Mouse (Mus musculus) hindbrain, embryonic 12.5 days (tissue): ENCODE data around the gene 3110040M04Rik. TPM values are rescaled to one million over a fixed set of nuclear protein-coding genes. Genes with fewer than 3 reads are reported as not detected.
A peak's percentile ranks its signal among the peaks of the same experiment; 100 is the strongest.
"Not testable (repeated sequence)": the region's sequence is repeated elsewhere in the genome, so short reads cannot be mapped to it uniquely, and the experiment has no call there.

Source experiments
- ATAC-seq: fragments of 200-750 bp; cut with Nextera tagmentation; 2 replicates; pipeline ENCODE4 v1.8.0; 2017; ENCODE audit warnings: moderate TSS enrichment; ENCODE audit not compliant: low FRiP score
- H3K27ac ChIP-seq: fragments of 300-500 bp; sonication (generic); 2 replicates; pipeline ENCODE4 v1.5.1; 2016; ENCODE audit warnings: mild to moderate bottlenecking
- H3K27me3 ChIP-seq: fragments of 300-500 bp; sonication (generic); 2 replicates; pipeline ENCODE4 v1.6.1; 2016; ENCODE audit warnings: mild to moderate bottlenecking
- H3K36me3 ChIP-seq: fragments of 300-500 bp; sonication (generic); 2 replicates; pipeline ENCODE4 v1.6.1; 2016; ENCODE audit warnings: mild to moderate bottlenecking
- H3K4me1 ChIP-seq: fragments of 300-500 bp; sonication (generic); 2 replicates; pipeline ENCODE4 v1.6.1; 2016
- H3K4me2 ChIP-seq: fragments of 300-500 bp; sonication (generic); replicated peaks from 2 replicates; pipeline ENCODE4 v1.6.1; 2016; ENCODE audit warnings: mild to moderate bottlenecking
- H3K4me3 ChIP-seq: fragments of 300-500 bp; sonication (generic); 2 replicates; pipeline ENCODE4 v1.5.1; 2016; ENCODE audit warnings: mild to moderate bottlenecking
- H3K9ac ChIP-seq: fragments of 300-500 bp; sonication (generic); 2 replicates; pipeline ENCODE4 v1.6.1; 2016; ENCODE audit warnings: mild to moderate bottlenecking, moderate library complexity
- H3K9me3 ChIP-seq: fragments of 300-500 bp; sonication (generic); replicated peaks from 2 replicates; pipeline ENCODE4 v1.6.1; 2016; ENCODE audit warnings: mild to moderate bottlenecking
- WGBS: fragments of 180-500 bp; shearing (Covaris S2); methylation state at CpG from one replicate; pipeline ENCODE4 v1.1.7; 2016; 5-methylcytosine and 5-hydroxymethylcytosine counted together
- polyA plus RNA-seq: library from polyadenylated mRNA; unstranded; fragments of >200 nt; fragmentation: Nextera tagmentation; extraction: Ambion mirVana; gene quantifications from 2 replicates; pipeline ENCODE4 v1.2.1, GENCODE M21; 2016

Gene 3110040M04Rik
- 0.48 and 0.57 TPM in 2 replicates for polyA plus RNA-seq

GRCm38 (mm10) chr1:151203818-151204217 is at the start of gene 3110040M04Rik:
3110040M04Rik (plus strand) TSS chr1:151204121.
- ATAC-seq, result not testable (repeated sequence)

GRCm38 (mm10) chr1:151154131-151154530 is 49.8 kb upstream of the 3110040M04Rik start:
- ATAC-seq, H3K9ac ChIP-seq, H3K4me2 ChIP-seq, H3K36me3 ChIP-seq, H3K27me3 ChIP-seq, H3K27ac ChIP-seq, H3K4me3 ChIP-seq, H3K4me1 ChIP-seq, H3K9me3 ChIP-seq: not testable (repeated sequence)
- 90% methylated on average over 9 of the region's 9 CpGs for WGBS

More at GRCm38 (mm10) chr1:151203818-151204217, at the start of gene 3110040M04Rik:
- not testable (repeated sequence) for H3K4me3 ChIP-seq, H3K9ac ChIP-seq, H3K36me3 ChIP-seq, H3K27ac ChIP-seq, H3K27me3 ChIP-seq, H3K9me3 ChIP-seq, H3K4me2 ChIP-seq, H3K4me1 ChIP-seq
- WGBS, result no CpG with 5 or more reads among the region's 6 CpGs

GRCm38 (mm10) chr1:151156129-151156528 is 47.8 kb upstream of the 3110040M04Rik start:
- Histone ChIP-seq H3K4me3 (no peak overlapping the region), H3K27ac (no peak overlapping the region), H3K9ac (no peak overlapping the region), H3K4me1 (peaks cover 6% of the 10 kb centered on the region), H3K36me3 (no peaks in the 10 kb centered on the region), H3K4me2 (no peak overlapping the region), H3K27me3 (no peaks in the 10 kb centered on the region), H3K9me3 (no peaks in the 10 kb centered on the region)
- WGBS, result 93% methylated on average over 3 of the region's 3 CpGs
- no peak for ATAC-seq

- H3K27me3 ChIP-seq, result no peaks in the 10 kb centered on the region
- no peak overlapping the region for H3K27ac ChIP-seq
- H3K4me2 ChIP-seq, result no peak overlapping the region
- no peaks in the 10 kb centered on the region for H3K36me3 ChIP-seq
- H3K4me3 ChIP-seq, result no peak overlapping the region
- no peaks in the 10 kb centered on the region for H3K9me3 ChIP-seq
- ATAC-seq, result no peak
- no peak overlapping the region for H3K9ac ChIP-seq
- 82% methylated on average over 7 of the region's 7 CpGs for WGBS
- H3K4me1 ChIP-seq, result peaks cover 6% of the 10 kb centered on the region
Measured at GRCm38 (mm10) chr1:151156777-151157632, 46.9 kb upstream of the 3110040M04Rik start.

- Histone ChIP-seq H3K27ac (no peak overlapping the region; the same call in 1 of the 2 replicates), H3K36me3 (no peaks in the 10 kb centered on the region), H3K4me2 (no peak overlapping the region), H3K4me3 (no peak overlapping the region), H3K4me1 (peaks cover 6% of the 10 kb centered on the region), H3K27me3 (no peaks in the 10 kb centered on the region), H3K9me3 (no peaks in the 10 kb centered on the region), H3K9ac (no peak overlapping the region)
- peak; percentile 85 for ATAC-seq
- WGBS, result 44% methylated on average over 9 of the region's 9 CpGs
Measured at GRCm38 (mm10) chr1:151157963-151158856, 45.7 kb upstream of the 3110040M04Rik start.

GRCm38 (mm10) chr1:151158857-151159510 is 44.9 kb upstream of the 3110040M04Rik start:
- Histone ChIP-seq H3K9ac (no peak overlapping the region), H3K36me3 (no peaks in the 10 kb centered on the region), H3K9me3 (no peaks in the 10 kb centered on the region), H3K27ac (no peak overlapping the region), H3K27me3 (no peaks in the 10 kb centered on the region), H3K4me3 (no peak overlapping the region), H3K4me2 (no peak overlapping the region), H3K4me1 (peaks cover 6% of the 10 kb centered on the region)
- 88% methylated on average over 2 of the region's 2 CpGs for WGBS
- ATAC-seq, result no peak

- Histone ChIP-seq H3K36me3 (no peaks in the 10 kb centered on the region), H3K27me3 (no peaks in the 10 kb centered on the region), H3K4me1 (peaks cover 17% of the 10 kb centered on the region), H3K27ac (no peak overlapping the region), H3K9me3 (no peaks in the 10 kb centered on the region), H3K4me3 (no peak overlapping the region), H3K9ac (no peak overlapping the region), H3K4me2 (no peak overlapping the region)
- ATAC-seq, result no peak
- 45% methylated on average over 8 of the region's 8 CpGs for WGBS
Measured at GRCm38 (mm10) chr1:151166031-151166430, 37.9 kb upstream of the 3110040M04Rik start.

GRCm38 (mm10) chr1:151167297-151168047 is 36.4 kb upstream of the 3110040M04Rik start:
- 17% methylated on average over 12 of the region's 12 CpGs for WGBS
- Histone ChIP-seq H3K9me3 (no peaks in the 10 kb centered on the region), H3K9ac (no peak overlapping the region), H3K4me3 (no peak overlapping the region), H3K27me3 (no peaks in the 10 kb centered on the region), H3K4me2 (no peak overlapping the region), H3K4me1 (peaks cover 17% of the 10 kb centered on the region), H3K27ac (no peak overlapping the region), H3K36me3 (no peaks in the 10 kb centered on the region)
- peak; percentile 68 for ATAC-seq

GRCm38 (mm10) chr1:151168637-151169036 is 35.3 kb upstream of the 3110040M04Rik start:
- Histone ChIP-seq H3K27me3 (no peaks in the 10 kb centered on the region), H3K4me1 (peaks cover 17% of the 10 kb centered on the region), H3K27ac (no peak overlapping the region), H3K4me3 (no peak overlapping the region), H3K36me3 (no peaks in the 10 kb centered on the region), H3K9ac (no peak overlapping the region), H3K9me3 (no peaks in the 10 kb centered on the region), H3K4me2 (no peak overlapping the region)
- 78% methylated on average over 3 of the region's 3 CpGs for WGBS
- no peak for ATAC-seq

- no peak for ATAC-seq
- Histone ChIP-seq H3K9ac (no peak overlapping the region), H3K4me3 (no peak overlapping the region), H3K27ac (no peak overlapping the region), H3K36me3 (no peaks in the 10 kb centered on the region), H3K4me2 (no peak overlapping the region), H3K9me3 (no peaks in the 10 kb centered on the region), H3K4me1 (peaks cover 14% of the 10 kb centered on the region), H3K27me3 (no peaks in the 10 kb centered on the region)
- 78% methylated on average over 2 of the region's 2 CpGs for WGBS
Measured at GRCm38 (mm10) chr1:151171572-151172461, 32.1 kb upstream of the 3110040M04Rik start.
